Mouse (Mus musculus): ENCODE measurements around the gene Gm5127. TPM values are rescaled to one million over a fixed set of nuclear protein-coding genes. Genes with fewer than 3 reads are reported as not detected.

Gm5127 gene
- total RNA-seq, 2 experiments from 2014 or later = not detected

Small RNAs within 50 kb of the gene (microRNA-seq; reads per million reads assigned to microRNA genes)
- 0 reads per million in 2 experiments for gene Gm22102

Other genes starting within 250 kb of the Gm5127 start
- under 1 TPM in 1 of 2 experiments, not detected in 1; 0.10 TPM for gene Fndc3c1, start 97.8 kb upstream of the Gm5127 start, total RNA-seq (2021)
- 1 to 10 TPM; 1.8 to 3.4 TPM for gene Cysltr1, start 20.5 kb downstream of the Gm5127 start, total RNA-seq (2021)